Mouse (Mus musculus) midbrain, embryonic 14.5 days (tissue): ENCODE results near the gene Mdga1. TPM values are rescaled to one million over a fixed set of nuclear protein-coding genes. Genes with fewer than 3 reads are reported as not detected.
"Not testable (repeated sequence)": the region's sequence is repeated elsewhere in the genome, so short reads cannot be mapped to it uniquely, and the experiment has no call there.

Experiments used
- ATAC-seq: fragments of 200-750 bp; cut with Nextera tagmentation; 2 replicates; pipeline ENCODE4 v1.8.0; 2017; ENCODE audit warnings: moderate number of reproducible peaks, moderate library complexity; ENCODE audit not compliant: low FRiP score, low TSS enrichment
- DNase-seq: peaks from one replicate; pipeline ENCODE4 v3.0.0-alpha.2; 2015
- H3K27ac ChIP-seq: fragments of 300-500 bp; sonication (generic); replicated peaks from 2 replicates; pipeline ENCODE4 v1.5.1; 2014; ENCODE audit warnings: mild to moderate bottlenecking, low read depth, low read length, moderate library complexity
- H3K27me3 ChIP-seq: fragments of 300-500 bp; sonication (generic); 2 replicates; pipeline ENCODE4 v1.6.1; 2014; ENCODE audit warnings: low read length, control low read depth, mixed read lengths; ENCODE audit not compliant: control insufficient read depth, insufficient read depth
- H3K36me3 ChIP-seq: fragments of 300-500 bp; sonication (generic); 2 replicates; pipeline ENCODE4 v1.6.1; 2014; ENCODE audit warnings: low read length, control low read depth; ENCODE audit not compliant: control insufficient read depth, insufficient read depth
- H3K4me1 ChIP-seq: fragments of 300-500 bp; sonication (generic); 2 replicates; pipeline ENCODE4 v1.6.1; 2014; ENCODE audit warnings: mild to moderate bottlenecking, antibody characterized with exemption, low read length, control low read depth; ENCODE audit not compliant: control insufficient read depth, insufficient read depth
- H3K4me2 ChIP-seq: fragments of 300-500 bp; sonication (generic); 2 replicates; pipeline ENCODE4 v1.6.1; 2014; ENCODE audit warnings: mild to moderate bottlenecking, low read length, moderate library complexity
- H3K4me3 ChIP-seq: fragments of 300-500 bp; sonication (generic); replicated peaks from 2 replicates; pipeline ENCODE4 v1.5.1; 2014; ENCODE audit warnings: low read depth, low read length
- H3K9ac ChIP-seq: fragments of 300-500 bp; sonication (generic); replicated peaks from 2 replicates; pipeline ENCODE4 v1.6.1; 2014; ENCODE audit warnings: mild to moderate bottlenecking, low read length, moderate library complexity
- H3K9me3 ChIP-seq: fragments of 300-500 bp; sonication (generic); 2 replicates; pipeline ENCODE4 v1.6.1; 2016; ENCODE audit warnings: low read length, control low read depth, mixed read lengths; ENCODE audit not compliant: control insufficient read depth
- WGBS: fragments of 180-500 bp; shearing (Covaris S2); extraction: QIAGEN DNeasy Blood & Tissue Kit; methylation state at CpG from one replicate; pipeline ENCODE4 v1.1.7; 2014; 5-methylcytosine and 5-hydroxymethylcytosine counted together
- polyA plus RNA-seq: library from polyadenylated mRNA; unstranded; fragments of >200 nt; fragmentation: Nextera tagmentation; extraction: Ambion mirVana; gene quantifications from 2 replicates; pipeline ENCODE4 v1.2.1, GENCODE M21; 2014

Gene Mdga1
- polyA plus RNA-seq, 1 experiment from 2014 or later, result 20.5 TPM

- H3K9ac ChIP-seq, result no peak overlapping the region
- 8% methylated on average over 7 of the region's 7 CpGs for WGBS
- ATAC-seq (no peak), DNase-seq (peak; percentile 86)
- no peaks in the 10 kb centered on the region for H3K27me3 ChIP-seq
- H3K4me3 ChIP-seq, result no peak overlapping the region
- peak overlapping the region; percentile 94 for H3K27ac ChIP-seq
- H3K36me3 ChIP-seq, result no peaks in the 10 kb centered on the region
- no peaks in the 10 kb centered on the region for H3K9me3 ChIP-seq
- peaks cover 33% of the 10 kb centered on the region for H3K4me1 ChIP-seq
- peak overlapping the region; percentile 59 for H3K4me2 ChIP-seq
Measured at GRCm38 (mm10) chr17:29796086-29796485, 173.8 kb downstream of the Mdga1 start.

DNA sequence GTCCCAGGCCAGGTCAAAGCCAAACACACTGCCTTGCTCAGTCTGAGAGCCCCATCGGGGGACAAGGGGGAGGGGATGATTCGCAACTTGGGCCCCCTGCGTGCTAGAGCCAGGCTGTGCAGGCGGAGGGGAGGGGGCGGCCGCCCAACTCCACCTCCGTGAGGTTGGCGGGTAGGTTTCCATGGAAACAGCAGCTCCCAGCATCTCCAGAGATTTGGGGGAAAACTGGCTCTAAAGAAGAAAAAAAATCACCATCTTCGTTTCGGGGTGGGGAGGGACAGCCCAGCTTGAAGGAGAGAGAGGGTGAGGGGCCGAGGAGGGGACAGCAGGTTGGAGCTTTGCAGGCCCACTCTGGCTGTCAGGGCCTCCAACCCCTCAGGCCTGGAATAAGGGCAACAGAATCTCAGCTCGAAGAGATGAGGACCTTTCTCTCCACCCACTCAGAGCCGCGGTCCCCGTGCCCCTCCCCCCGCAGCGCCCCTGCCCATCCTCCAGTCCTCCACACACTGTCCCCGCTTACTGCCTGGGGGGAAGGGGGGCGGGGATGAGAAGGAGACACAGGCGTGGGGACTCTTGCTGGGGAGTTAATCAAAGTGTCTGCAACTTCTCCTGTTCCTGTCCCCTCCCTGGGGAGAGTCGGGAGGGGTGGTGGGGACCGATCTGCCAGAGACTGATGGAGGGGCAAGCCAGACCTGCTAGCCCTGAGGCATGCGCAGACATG lies 174.7 kb downstream of the Mdga1 start:
- peak overlapping the region; percentile 15 for H3K4me3 ChIP-seq
- H3K36me3 ChIP-seq, result no peaks in the 10 kb centered on the region
- H3K4me2 ChIP-seq, result peak overlapping the region; percentile 59
- peak overlapping the region; percentile 94 for H3K27ac ChIP-seq
- H3K9me3 ChIP-seq, result no peaks in the 10 kb centered on the region
- ATAC-seq, result peak; percentile 83
- peak; percentile 92 for DNase-seq
- no peaks in the 10 kb centered on the region for H3K27me3 ChIP-seq
- H3K9ac ChIP-seq, result peak overlapping the region; percentile 18; the same call in 1 of the 2 replicates
- WGBS, result under 1% methylated on average over 22 of the region's 23 CpGs
- H3K4me1 ChIP-seq, result peaks cover 33% of the 10 kb centered on the region

DNA sequence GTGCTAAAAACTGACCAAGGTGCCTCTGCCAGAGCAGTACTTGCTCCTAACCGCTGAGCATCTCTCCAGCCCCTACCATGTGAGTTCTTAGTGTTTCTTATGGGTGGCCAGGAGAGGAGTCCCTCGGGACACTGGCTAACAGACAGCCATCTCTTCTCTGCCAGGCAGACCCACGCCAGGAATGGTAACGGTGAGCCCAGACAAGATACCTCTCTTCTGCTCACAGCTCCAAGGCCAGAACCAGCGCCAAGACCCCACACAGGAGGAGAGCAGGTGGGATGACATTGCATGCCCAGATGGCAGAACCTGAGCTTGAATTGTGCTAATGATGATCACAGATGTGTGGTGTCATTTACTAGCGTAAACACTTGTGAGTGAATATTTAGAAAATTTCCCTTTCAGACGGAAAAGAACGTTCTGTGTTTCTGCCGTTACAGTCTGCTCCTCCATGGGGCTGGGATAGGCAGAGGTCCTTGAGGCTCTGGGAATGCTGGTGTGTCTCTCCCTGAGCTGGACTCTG lies 178.3 kb downstream of the Mdga1 start:
- Histone ChIP-seq H3K9me3 (no peaks in the 10 kb centered on the region), H3K36me3 (no peaks in the 10 kb centered on the region), H3K4me2 (no peak overlapping the region), H3K27ac (no peak overlapping the region), H3K9ac (no peak overlapping the region), H3K27me3 (no peaks in the 10 kb centered on the region), H3K4me1 (peaks cover 20% of the 10 kb centered on the region), H3K4me3 (no peak overlapping the region)
- 87% methylated on average over 9 of the region's 9 CpGs for WGBS
- ATAC-seq (no peak), DNase-seq (no peak)

- Histone ChIP-seq H3K36me3 (no peaks in the 10 kb centered on the region), H3K9ac (no peak overlapping the region), H3K27me3 (no peaks in the 10 kb centered on the region), H3K27ac (no peak overlapping the region), H3K4me2 (no peak overlapping the region), H3K4me3 (no peak overlapping the region), H3K4me1 (peaks cover 10% of the 10 kb centered on the region), H3K9me3 (no peaks in the 10 kb centered on the region)
- DNase-seq (no peak), ATAC-seq (no peak)
- 86% methylated on average over 12 of the region's 12 CpGs for WGBS
Measured at GRCm38 (mm10) chr17:29790231-29790740, 179.6 kb downstream of the Mdga1 start.

GRCm38 (mm10) chr17:29789715-29790114 lies 180.2 kb downstream of the Mdga1 start:
- no peaks in the 10 kb centered on the region for H3K9me3 ChIP-seq
- no peak overlapping the region for H3K4me2 ChIP-seq
- ATAC-seq, result no peak
- H3K9ac ChIP-seq, result no peak overlapping the region
- WGBS, result 67% methylated on average over 9 of the region's 9 CpGs
- H3K36me3 ChIP-seq, result no peaks in the 10 kb centered on the region
- H3K27me3 ChIP-seq, result no peaks in the 10 kb centered on the region
- no peak overlapping the region for H3K4me3 ChIP-seq
- DNase-seq, result no peak
- peaks cover 6% of the 10 kb centered on the region for H3K4me1 ChIP-seq
- no peak overlapping the region for H3K27ac ChIP-seq

DNA sequence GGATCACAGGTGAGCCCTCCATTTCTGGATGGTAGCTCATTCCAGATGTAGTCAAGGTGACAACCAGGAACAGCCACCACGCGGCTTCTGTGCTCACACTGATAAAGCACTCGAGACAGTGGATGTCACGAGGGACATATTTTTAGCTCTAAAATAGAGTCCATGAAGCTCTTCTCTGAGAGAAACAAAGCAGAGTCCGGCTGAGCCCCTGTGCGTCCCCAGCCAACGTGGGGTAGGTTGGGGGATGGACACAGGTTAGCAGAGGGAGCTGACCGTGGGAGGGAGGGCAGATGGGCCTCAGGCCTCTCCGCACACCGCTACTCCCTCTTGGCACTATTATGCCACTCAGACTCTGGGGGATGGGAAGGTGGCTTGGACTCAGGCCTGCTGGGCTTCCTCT lies 181.3 kb downstream of the Mdga1 start:
- WGBS, result 83% methylated on average over 10 of the region's 10 CpGs
- Histone ChIP-seq H3K4me2 (no peak overlapping the region), H3K27ac (no peak overlapping the region), H3K36me3 (no peaks in the 10 kb centered on the region), H3K4me3 (no peak overlapping the region), H3K9ac (no peak overlapping the region), H3K27me3 (no peaks in the 10 kb centered on the region), H3K4me1 (no peaks in the 10 kb centered on the region), H3K9me3 (no peaks in the 10 kb centered on the region)
- no peak for DNase-seq
- ATAC-seq, result no peak

- Histone ChIP-seq H3K4me2 (no peak overlapping the region), H3K9me3 (no peaks in the 10 kb centered on the region), H3K4me3 (no peak overlapping the region), H3K27me3 (no peaks in the 10 kb centered on the region), H3K27ac (no peak overlapping the region), H3K36me3 (no peaks in the 10 kb centered on the region), H3K4me1 (no peaks in the 10 kb centered on the region), H3K9ac (no peak overlapping the region)
- WGBS, result 82% methylated on average over 9 of the region's 9 CpGs
- ATAC-seq (no peak), DNase-seq (no peak)
Measured at GRCm38 (mm10) chr17:29784820-29785219, 185.1 kb downstream of the Mdga1 start.

GRCm38 (mm10) chr17:29781472-29781871 lies 188.4 kb downstream of the Mdga1 start:
- H3K27me3 ChIP-seq, DNase-seq, H3K9ac ChIP-seq, H3K27ac ChIP-seq, H3K4me3 ChIP-seq, H3K4me1 ChIP-seq, ATAC-seq, H3K4me2 ChIP-seq, H3K36me3 ChIP-seq, H3K9me3 ChIP-seq: not testable (repeated sequence)
- 85% methylated on average over 4 of the region's 4 CpGs for WGBS

DNA sequence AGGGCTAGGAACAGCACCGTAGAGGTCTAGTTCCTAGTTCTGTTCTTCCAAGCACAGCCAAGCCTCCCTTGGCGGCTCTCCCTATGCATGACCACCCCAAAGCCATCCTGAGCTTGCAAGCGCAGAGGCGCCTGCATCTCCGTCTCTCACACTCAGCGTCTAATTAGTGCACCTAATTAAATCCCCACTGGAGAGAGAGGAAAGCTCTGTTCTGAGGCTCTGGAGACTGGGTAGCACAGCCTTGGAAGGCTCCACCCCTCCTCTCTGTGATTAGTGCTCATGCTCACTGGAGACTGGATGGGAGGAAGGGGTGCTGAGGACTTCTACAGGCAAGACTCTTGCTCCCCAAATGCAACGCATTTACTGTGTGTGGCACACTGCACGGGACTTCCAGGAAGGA lies 191.9 kb downstream of the Mdga1 start:
- no peaks in the 10 kb centered on the region; the same call in 1 of the 2 replicates for H3K4me1 ChIP-seq
- WGBS, result 63% methylated on average over 8 of the region's 8 CpGs
- H3K9ac ChIP-seq, result no peak overlapping the region
- no peaks in the 10 kb centered on the region for H3K27me3 ChIP-seq
- DNase-seq (no peak), ATAC-seq (no peak)
- H3K4me2 ChIP-seq, result no peak overlapping the region
- H3K9me3 ChIP-seq, result no peaks in the 10 kb centered on the region
- no peak overlapping the region for H3K27ac ChIP-seq
- H3K36me3 ChIP-seq, result no peaks in the 10 kb centered on the region
- no peak overlapping the region for H3K4me3 ChIP-seq
